24 mouse cellular contexts compared by ENCODE assay signal in the genomic region with DNA sequence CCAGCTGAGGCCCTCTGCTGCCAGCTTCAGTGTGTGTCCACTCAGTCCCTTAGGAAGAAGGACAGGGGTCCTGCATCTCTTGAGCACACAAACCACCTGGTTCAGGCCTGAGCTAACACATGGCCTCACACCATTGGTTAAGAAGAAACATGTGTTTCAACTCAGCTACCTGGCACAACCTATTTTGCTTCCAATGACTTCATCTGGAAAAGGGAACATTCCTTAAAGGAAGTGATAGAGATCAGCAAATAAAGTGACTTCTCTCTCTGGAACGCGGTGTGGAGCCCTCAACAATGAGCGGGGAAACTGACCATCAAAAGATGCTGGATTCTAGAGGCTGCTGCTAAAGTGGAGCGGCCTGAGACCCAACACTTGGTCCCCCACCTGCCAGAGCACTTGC. TPM values are rescaled to one million over a fixed set of nuclear protein-coding genes. Genes with fewer than 3 reads are reported as not detected.
A peak's percentile ranks its signal among the peaks of the same experiment; 100 is the strongest.
DNase-seq lines count a peak whose midpoint lies in the region; ATAC-seq and TF ChIP-seq lines count a peak whose summit lies in the region.
"Had no signal": no experiment of that assay in that cellular context is flagged by ENCODE, and none has a peak within 500 bp of the region (broad histone marks: within the 10 kb centered on the region; RNA-seq: fewer than 3 reads in every experiment).

No protein-coding gene starts in this region.

- no peak overlapping the region for H3K4me3 ChIP-seq in heart, adult 2 months
- H3K4me3 ChIP-seq in liver, embryonic 13.5 days (replicated peaks), result no peak overlapping the region
- no peak overlapping the region for H3K4me3 ChIP-seq in liver, embryonic 12.5 days
- H3K4me3 ChIP-seq in stomach, embryonic 16.5 days (replicated peaks; ENCODE audit: low read length), result no peak overlapping the region
- H3K4me3 ChIP-seq: embryonic facial prominence, embryonic 12.5 days; limb, embryonic 13.5 days; megakaryocyte, embryonic 14.5 days; midbrain, embryonic 13.5 days had no signal

- WGBS in heart, adult 2 months, result 43% methylated on average over 4 of the region's 4 CpGs
- WGBS in liver, embryonic 13.5 days (ENCODE audit: insufficient replicate concordance), result 76% methylated on average over 4 of the region's 4 CpGs
- 84% methylated on average over 4 of the region's 4 CpGs for WGBS in liver, embryonic 12.5 days (ENCODE audit: insufficient replicate concordance)
- WGBS in stomach, embryonic 16.5 days, result 64% methylated on average over 4 of the region's 4 CpGs

- peaks cover 43% of the 10 kb centered on the region for H3K4me1 ChIP-seq in heart, adult 2 months (ENCODE audit: control insufficient read depth, insufficient read depth, low read length)
- H3K4me1 ChIP-seq in liver, embryonic 13.5 days (replicated peaks), result peaks cover 58% of the 10 kb centered on the region
- H3K4me1 ChIP-seq in liver, embryonic 12.5 days, result peaks cover 62% of the 10 kb centered on the region
- H3K4me1 ChIP-seq in stomach, embryonic 16.5 days (ENCODE audit: control insufficient read depth, insufficient read depth, low read length), result peaks cover 23% of the 10 kb centered on the region

- H3K27me3 ChIP-seq in heart, adult 2 months (ENCODE audit: control insufficient read depth, insufficient read depth, low read length), result no peaks in the 10 kb centered on the region
- H3K27me3 ChIP-seq in liver, embryonic 13.5 days, result no peaks in the 10 kb centered on the region
- no peaks in the 10 kb centered on the region for H3K27me3 ChIP-seq in liver, embryonic 12.5 days (replicated peaks)
- H3K27me3 ChIP-seq in stomach, embryonic 16.5 days (ENCODE audit: control insufficient read depth, insufficient read depth, low read length), result no peaks in the 10 kb centered on the region
- H3K27me3 ChIP-seq: embryonic facial prominence, embryonic 12.5 days; limb, embryonic 13.5 days; megakaryocyte, embryonic 14.5 days; midbrain, embryonic 13.5 days had no signal

- intact Hi-C loops in heart, adult 2 months (cut with DNase I), result loop anchor here (2.0 to 10.0 kb wide), 2 partner anchors 13 to 63 kb away; no protein-coding TSS in a partner anchor
- intact Hi-C loops in heart, postnatal 10 days (cut with DNase I), result no loop called here

- H3K9me3 ChIP-seq in liver, embryonic 13.5 days (replicated peaks), result no peaks in the 10 kb centered on the region
- H3K9me3 ChIP-seq in liver, embryonic 12.5 days (replicated peaks), result no peaks in the 10 kb centered on the region
- no peaks in the 10 kb centered on the region for H3K9me3 ChIP-seq in stomach, embryonic 16.5 days (replicated peaks; ENCODE audit: control insufficient read depth, low read length)
- H3K9me3 ChIP-seq: embryonic facial prominence, embryonic 12.5 days; G1E; limb, embryonic 13.5 days; megakaryocyte, embryonic 14.5 days; midbrain, embryonic 13.5 days had no signal

- H3K79me2 ChIP-seq in heart, adult 2 months (replicated peaks; ENCODE audit: control insufficient read depth, insufficient read depth, low read length), result peaks cover 13% of the 10 kb centered on the region

- no peak for TF ChIP-seq EP300 in heart, adult 2 months (IDR thresholded peaks at IDR 0.05; ENCODE audit: insufficient read depth, low read depth, low read length)

- no peak for TF ChIP-seq POLR2A in heart, adult 2 months (IDR thresholded peaks at IDR 0.05; ENCODE audit: insufficient read depth, low read depth, low read length)

- no peak overlapping the region for H3K9ac ChIP-seq in heart, adult 2 months (ENCODE audit: low read depth, low read length)
- no peak overlapping the region for H3K9ac ChIP-seq in liver, embryonic 13.5 days
- no peak overlapping the region for H3K9ac ChIP-seq in liver, embryonic 12.5 days
- H3K9ac ChIP-seq in stomach, embryonic 16.5 days (ENCODE audit: low read length), result no peak overlapping the region
- H3K9ac ChIP-seq: embryonic facial prominence, embryonic 12.5 days; hindbrain, embryonic 14.5 days; limb, embryonic 13.5 days; midbrain, embryonic 13.5 days had no signal

- no peak for DNase-seq in heart, adult 2 months
- DNase-seq in heart, postnatal 10 days, result no peak
- DNase-seq in liver, embryonic 13.5 days, result no peak
- peak; percentile 63 for DNase-seq in lung, postnatal 25 days (ENCODE audit: low spot score)
- no peak for DNase-seq in cerebellum, adult 9-11 months
- no peak for DNase-seq in thymus, postnatal 14 days
- DNase-seq: adrenal gland, adult 8-10 months; cerebellum, adult 9-10 months; embryo, embryonic 11 days; kidney, postnatal 4 days; thymus, adult 18-20 months; thymus, postnatal 4 days had no signal

- no peak overlapping the region for H3K4me2 ChIP-seq in liver, embryonic 13.5 days
- H3K4me2 ChIP-seq in liver, embryonic 12.5 days, result no peak overlapping the region
- H3K4me2 ChIP-seq in stomach, embryonic 16.5 days (ENCODE audit: low read depth, low read length), result no peak overlapping the region
- H3K4me2 ChIP-seq: embryonic facial prominence, embryonic 12.5 days; heart, embryonic 11.5 days; hindbrain, embryonic 14.5 days; limb, embryonic 13.5 days; liver, embryonic 11.5 days; midbrain, embryonic 13.5 days had no signal

- peaks cover 8% of the 10 kb centered on the region; the same call in 1 of the 2 replicates for H3K36me3 ChIP-seq in heart, adult 2 months (ENCODE audit: control insufficient read depth, insufficient read depth, low read length)
- H3K36me3 ChIP-seq in liver, embryonic 13.5 days, result peaks cover 24% of the 10 kb centered on the region
- peaks cover 43% of the 10 kb centered on the region for H3K36me3 ChIP-seq in liver, embryonic 12.5 days
- H3K36me3 ChIP-seq in stomach, embryonic 16.5 days (ENCODE audit: control insufficient read depth, insufficient read depth, low read length), result no peaks in the 10 kb centered on the region; the same call in 1 of the 2 replicates
- H3K36me3 ChIP-seq: embryonic facial prominence, embryonic 12.5 days; limb, embryonic 13.5 days; midbrain, embryonic 13.5 days had no signal

- 0 out of 2 replicates have a peak, but pooled peaks have one; percentile 1 for TF ChIP-seq CTCF in heart, adult 2 months (IDR thresholded peaks at IDR 0.05)

- peak overlapping the region; percentile 47; the same call in 1 of the 2 replicates for H3K27ac ChIP-seq in heart, adult 2 months
- H3K27ac ChIP-seq in liver, embryonic 13.5 days, result peak overlapping the region; percentile 22; the same call in 1 of the 2 replicates
- H3K27ac ChIP-seq in liver, embryonic 12.5 days, result no peak overlapping the region
- H3K27ac ChIP-seq in stomach, embryonic 16.5 days (ENCODE audit: low read length), result 0 out of 2 replicates have a peak overlapping the region, but pooled peaks have one; percentile 30
- H3K27ac ChIP-seq: embryonic facial prominence, embryonic 12.5 days; hindbrain, embryonic 14.5 days; limb, embryonic 13.5 days; midbrain, embryonic 13.5 days had no signal

- no peak for ATAC-seq in liver, embryonic 13.5 days (ENCODE audit: low read depth)
- ATAC-seq in liver, embryonic 12.5 days, result no peak
- ATAC-seq in stomach, embryonic 16.5 days (ENCODE audit: insufficient read depth, low FRiP score), result peak; percentile 28; the same call in 1 of the 2 replicates
- ATAC-seq: forebrain, embryonic 14.5 days; intestine, postnatal 0 days; midbrain, embryonic 13.5 days had no signal

RNA-seq across cellular contexts. Expression of a gene that starts 52.8 kb away (rescaled TPM):
- 100 to 1,000 TPM; 200 to 246 TPM for total RNA-seq in heart, adult 2 months (2021)
- polyA plus RNA-seq in heart, adult 2 months (2012; rRNA removed), result 111 and 169 TPM in 2 replicates
- 100 to 1,000 TPM; 162 to 168 TPM for total RNA-seq in heart, postnatal 10 days (2021)
- polyA plus RNA-seq in liver, embryonic 13.5 days (2015; fragmentation: Nextera tagmentation; extraction: Ambion mirVana), result 45.0 and 58.2 TPM in 2 replicates
- polyA plus RNA-seq in liver, embryonic 12.5 days (2016; fragmentation: Nextera tagmentation; extraction: Ambion mirVana), result 65.1 and 68.4 TPM in 2 replicates
- polyA plus RNA-seq in stomach, embryonic 16.5 days (2015; fragmentation: Nextera tagmentation; extraction: Ambion mirVana), result 64.5 and 67.9 TPM in 2 replicates
